Mouse (Mus musculus): Measurements from ENCODE around the gene Tmem33.

GRCm38 (mm10) chr5:67213168-67213567 lies 47.2 kb upstream of the Tmem33 start:
- TF ChIP-seq MAFK (IDR thresholded peaks at IDR 0.05; ENCODE audit: insufficient read depth, low read depth, low read length), result no peak
- TF ChIP-seq ZNF384 (IDR thresholded peaks at IDR 0.05; ENCODE audit: low read depth, low read length), result no peak
